Mouse (Mus musculus): Measurements from ENCODE around the gene Pcca. TPM values are rescaled to one million over a fixed set of nuclear protein-coding genes. Genes with fewer than 3 reads are reported as not detected.

Gene Pcca
- polyA plus RNA-seq (2015; fragmentation: Nextera tagmentation; extraction: Ambion mirVana), result 31.5 and 32.2 TPM in 2 replicates

GRCm38 (mm10) chr14:122534017-122534924, at the start of gene Pcca:
TSS of gene Pcca (plus strand) at chr14:122534324.
- Histone ChIP-seq H3K4me2 (ENCODE audit: low read depth, low read length) (peak within 1 kb of the TSS; percentile 94), H3K27ac (ENCODE audit: low read length) (peak within 1 kb of the TSS; percentile 63), H3K4me3 (ENCODE audit: low read length) (peak within 1 kb of the TSS; percentile 89), H3K4me1 (ENCODE audit: control insufficient read depth, insufficient read depth, low read length) (peaks cover 13% of the 10 kb centered on the region), H3K36me3 (ENCODE audit: control insufficient read depth, insufficient read depth) (no peaks in the 10 kb centered on the region), H3K9me3 (replicated peaks; ENCODE audit: control insufficient read depth, low read length) (no peaks in the 10 kb centered on the region), H3K9ac (ENCODE audit: low read length) (peak within 1 kb of the TSS; percentile 81), H3K27me3 (ENCODE audit: control insufficient read depth, insufficient read depth, low read length) (no peaks in the 10 kb centered on the region)
- peak; percentile 99 for ATAC-seq (replicated peaks; ENCODE audit: extremely low read depth, insufficient read depth, low FRiP score)
- WGBS, result 2% methylated on average over 54 of the region's 54 CpGs

- no peak overlapping the region for H3K4me3 ChIP-seq (ENCODE audit: low read length)
- 0% methylated on average over 4 of the region's 4 CpGs for WGBS
- no peak overlapping the region for H3K9ac ChIP-seq (ENCODE audit: low read length)
- no peaks in the 10 kb centered on the region for H3K36me3 ChIP-seq (ENCODE audit: control insufficient read depth, insufficient read depth)
- ATAC-seq (replicated peaks; ENCODE audit: extremely low read depth, insufficient read depth, low FRiP score), result no peak
- H3K4me2 ChIP-seq (ENCODE audit: low read depth, low read length), result no peak overlapping the region
- peaks cover 76% of the 10 kb centered on the region for H3K27me3 ChIP-seq (ENCODE audit: control insufficient read depth, insufficient read depth, low read length)
- H3K4me1 ChIP-seq (ENCODE audit: control insufficient read depth, insufficient read depth, low read length), result no peaks in the 10 kb centered on the region
- H3K9me3 ChIP-seq (replicated peaks; ENCODE audit: control insufficient read depth, low read length), result no peaks in the 10 kb centered on the region
- H3K27ac ChIP-seq (ENCODE audit: low read length), result no peak overlapping the region
Observed at GRCm38 (mm10) chr14:122484458-122484843, 49.7 kb upstream of the Pcca start.

- no peaks in the 10 kb centered on the region for H3K9me3 ChIP-seq (replicated peaks; ENCODE audit: control insufficient read depth, low read length)
- H3K27me3 ChIP-seq (ENCODE audit: control insufficient read depth, insufficient read depth, low read length), result peaks cover 81% of the 10 kb centered on the region
- no peak overlapping the region for H3K9ac ChIP-seq (ENCODE audit: low read length)
- ATAC-seq (replicated peaks; ENCODE audit: extremely low read depth, insufficient read depth, low FRiP score), result no peak
- H3K4me3 ChIP-seq (ENCODE audit: low read length), result no peak overlapping the region
- no peak overlapping the region for H3K27ac ChIP-seq (ENCODE audit: low read length)
- H3K4me2 ChIP-seq (ENCODE audit: low read depth, low read length), result no peak overlapping the region
- 3% methylated on average over 24 of the region's 24 CpGs for WGBS
- H3K36me3 ChIP-seq (ENCODE audit: control insufficient read depth, insufficient read depth), result no peaks in the 10 kb centered on the region
- H3K4me1 ChIP-seq (ENCODE audit: control insufficient read depth, insufficient read depth, low read length), result no peaks in the 10 kb centered on the region
Observed at GRCm38 (mm10) chr14:122484844-122485551, 49.1 kb upstream of the Pcca start.

- no peak overlapping the region for H3K27ac ChIP-seq (ENCODE audit: low read length)
- WGBS, result 3% methylated on average over 12 of the region's 12 CpGs
Observed at GRCm38 (mm10) chr14:122485635-122486181, 48.4 kb upstream of the Pcca start.

GRCm38 (mm10) chr14:122486611-122487010, 47.5 kb upstream of the Pcca start:
- H3K4me1 ChIP-seq (ENCODE audit: control insufficient read depth, insufficient read depth, low read length), result peaks cover 5% of the 10 kb centered on the region
- H3K36me3 ChIP-seq (ENCODE audit: control insufficient read depth, insufficient read depth), result no peaks in the 10 kb centered on the region
- peaks cover 80% of the 10 kb centered on the region for H3K27me3 ChIP-seq (ENCODE audit: control insufficient read depth, insufficient read depth, low read length)
- no peak overlapping the region for H3K4me3 ChIP-seq (ENCODE audit: low read length)
- ATAC-seq (replicated peaks; ENCODE audit: extremely low read depth, insufficient read depth, low FRiP score), result no peak
- WGBS, result 14% methylated on average over 1 of the region's 1 CpGs
- H3K9me3 ChIP-seq (replicated peaks; ENCODE audit: control insufficient read depth, low read length), result no peaks in the 10 kb centered on the region
- H3K27ac ChIP-seq (ENCODE audit: low read length), result no peak overlapping the region
- no peak overlapping the region for H3K9ac ChIP-seq (ENCODE audit: low read length)
- no peak overlapping the region for H3K4me2 ChIP-seq (ENCODE audit: low read depth, low read length)

More at GRCm38 (mm10) chr14:122485635-122486181, 48.4 kb upstream of the Pcca start:
- Histone ChIP-seq H3K4me3 (ENCODE audit: low read length) (no peak overlapping the region), H3K36me3 (ENCODE audit: control insufficient read depth, insufficient read depth) (no peaks in the 10 kb centered on the region), H3K27me3 (ENCODE audit: control insufficient read depth, insufficient read depth, low read length) (peaks cover 81% of the 10 kb centered on the region), H3K9me3 (replicated peaks; ENCODE audit: control insufficient read depth, low read length) (no peaks in the 10 kb centered on the region), H3K4me2 (ENCODE audit: low read depth, low read length) (no peak overlapping the region), H3K4me1 (ENCODE audit: control insufficient read depth, insufficient read depth, low read length) (peaks cover 4% of the 10 kb centered on the region), H3K9ac (ENCODE audit: low read length) (no peak overlapping the region)
- ATAC-seq (replicated peaks; ENCODE audit: extremely low read depth, insufficient read depth, low FRiP score), result no peak

GRCm38 (mm10) chr14:122487366-122487765, 46.8 kb upstream of the Pcca start:
- WGBS, result 7% methylated on average over 5 of the region's 5 CpGs
- H3K9me3 ChIP-seq (replicated peaks; ENCODE audit: control insufficient read depth, low read length), result no peaks in the 10 kb centered on the region

GRCm38 (mm10) chr14:122489041-122489440, 45.1 kb upstream of the Pcca start:
- WGBS, result 3% methylated on average over 5 of the region's 5 CpGs
- H3K27ac ChIP-seq (ENCODE audit: low read length), result no peak overlapping the region
- peaks cover 5% of the 10 kb centered on the region for H3K4me1 ChIP-seq (ENCODE audit: control insufficient read depth, insufficient read depth, low read length)
- H3K36me3 ChIP-seq (ENCODE audit: control insufficient read depth, insufficient read depth), result no peaks in the 10 kb centered on the region
- no peak overlapping the region for H3K4me3 ChIP-seq (ENCODE audit: low read length)
- H3K9me3 ChIP-seq (replicated peaks; ENCODE audit: control insufficient read depth, low read length), result 0 out of 2 replicates have a peak, but pooled peaks cover 2% of the 10 kb centered on the region
- ATAC-seq (replicated peaks; ENCODE audit: extremely low read depth, insufficient read depth, low FRiP score), result no peak
- peaks cover 69% of the 10 kb centered on the region for H3K27me3 ChIP-seq (ENCODE audit: control insufficient read depth, insufficient read depth, low read length)
- no peak overlapping the region for H3K9ac ChIP-seq (ENCODE audit: low read length)
- H3K4me2 ChIP-seq (ENCODE audit: low read depth, low read length), result no peak overlapping the region

More at GRCm38 (mm10) chr14:122487366-122487765, 46.8 kb upstream of the Pcca start:
- H3K4me1 ChIP-seq (ENCODE audit: control insufficient read depth, insufficient read depth, low read length), result peaks cover 5% of the 10 kb centered on the region
- no peak for ATAC-seq (replicated peaks; ENCODE audit: extremely low read depth, insufficient read depth, low FRiP score)
- no peak overlapping the region for H3K27ac ChIP-seq (ENCODE audit: low read length)
- peaks cover 76% of the 10 kb centered on the region for H3K27me3 ChIP-seq (ENCODE audit: control insufficient read depth, insufficient read depth, low read length)
- H3K4me2 ChIP-seq (ENCODE audit: low read depth, low read length), result no peak overlapping the region
- no peak overlapping the region for H3K9ac ChIP-seq (ENCODE audit: low read length)
- no peaks in the 10 kb centered on the region for H3K36me3 ChIP-seq (ENCODE audit: control insufficient read depth, insufficient read depth)
- no peak overlapping the region for H3K4me3 ChIP-seq (ENCODE audit: low read length)

- no peak overlapping the region for H3K27ac ChIP-seq (ENCODE audit: low read length)
- H3K4me2 ChIP-seq (ENCODE audit: low read depth, low read length), result no peak overlapping the region
- 0 out of 2 replicates have a peak, but pooled peaks cover 2% of the 10 kb centered on the region for H3K9me3 ChIP-seq (replicated peaks; ENCODE audit: control insufficient read depth, low read length)
- peaks cover 5% of the 10 kb centered on the region for H3K4me1 ChIP-seq (ENCODE audit: control insufficient read depth, insufficient read depth, low read length)
- peaks cover 61% of the 10 kb centered on the region for H3K27me3 ChIP-seq (ENCODE audit: control insufficient read depth, insufficient read depth, low read length)
- ATAC-seq (replicated peaks; ENCODE audit: extremely low read depth, insufficient read depth, low FRiP score), result no peak
- WGBS, result 8% methylated on average over 12 of the region's 12 CpGs
- no peaks in the 10 kb centered on the region for H3K36me3 ChIP-seq (ENCODE audit: control insufficient read depth, insufficient read depth)
- no peak overlapping the region for H3K9ac ChIP-seq (ENCODE audit: low read length)
- H3K4me3 ChIP-seq (ENCODE audit: low read length), result no peak overlapping the region
Observed at GRCm38 (mm10) chr14:122489686-122490414, 44.3 kb upstream of the Pcca start.

Data from heart, embryonic 16.5 days (tissue).